Mouse (Mus musculus) intestine, embryonic 14.5 days (tissue): ENCODE measurements at regions not wholly inside any gene's neighbourhood (a gene's known extent, or its start where the extent isn't known, plus 50 kb on each side); places are given as distances from the start of the nearest gene placed in this dataset.

Source experiments
- ATAC-seq: fragments of 200-750 bp; cut with Nextera tagmentation; replicated peaks from 2 replicates; pipeline ENCODE4 v1.8.0; 2017; ENCODE audit warnings: low read depth, moderate number of reproducible peaks, moderate TSS enrichment, moderate library complexity; ENCODE audit not compliant: low FRiP score, low TSS enrichment
- DNase-seq: peaks from one replicate; pipeline ENCODE4 v3.0.0-alpha.2; 2018; ENCODE audit warnings: low spot score
- H3K27ac ChIP-seq: fragments of 300-500 bp; sonication (generic); 2 replicates; pipeline ENCODE4 v1.5.1; 2014; ENCODE audit warnings: low read depth, mild to moderate bottlenecking, control low read depth
- H3K27me3 ChIP-seq: fragments of 300-500 bp; sonication (generic); replicated peaks from 2 replicates; pipeline ENCODE4 v1.6.1; 2014; ENCODE audit warnings: low read length, control low read depth; ENCODE audit not compliant: control insufficient read depth, insufficient read depth
- H3K36me3 ChIP-seq: fragments of 300-500 bp; sonication (generic); 2 replicates; pipeline ENCODE4 v1.6.1; 2014; ENCODE audit warnings: low read length, control low read depth; ENCODE audit not compliant: control insufficient read depth, insufficient read depth
- H3K4me1 ChIP-seq: fragments of 300-500 bp; sonication (generic); replicated peaks from 2 replicates; pipeline ENCODE4 v1.6.1; 2014; ENCODE audit warnings: low read length, control low read depth, mixed read lengths; ENCODE audit not compliant: control insufficient read depth, insufficient read depth
- H3K4me2 ChIP-seq: fragments of 300-500 bp; sonication (generic); 2 replicates; pipeline ENCODE4 v1.6.1; 2014; ENCODE audit warnings: low read length
- H3K4me3 ChIP-seq: fragments of 300-500 bp; sonication (generic); 2 replicates; pipeline ENCODE4 v1.5.1; 2014; ENCODE audit warnings: low read depth, low read length, control low read depth, mixed read lengths
- H3K9ac ChIP-seq: fragments of 300-500 bp; sonication (generic); 2 replicates; pipeline ENCODE4 v1.6.1; 2014; ENCODE audit warnings: mild to moderate bottlenecking, low read length
- H3K9me3 ChIP-seq: fragments of 300-500 bp; sonication (generic); 2 replicates; pipeline ENCODE4 v1.6.1; 2016; ENCODE audit warnings: low read length, control low read depth; ENCODE audit not compliant: control insufficient read depth
- WGBS: fragments of 180-500 bp; shearing (Covaris S2); extraction: QIAGEN DNeasy Blood & Tissue Kit; methylation state at CpG from one replicate; pipeline ENCODE4 v1.1.7; 2014; 5-methylcytosine and 5-hydroxymethylcytosine counted together

DNA sequence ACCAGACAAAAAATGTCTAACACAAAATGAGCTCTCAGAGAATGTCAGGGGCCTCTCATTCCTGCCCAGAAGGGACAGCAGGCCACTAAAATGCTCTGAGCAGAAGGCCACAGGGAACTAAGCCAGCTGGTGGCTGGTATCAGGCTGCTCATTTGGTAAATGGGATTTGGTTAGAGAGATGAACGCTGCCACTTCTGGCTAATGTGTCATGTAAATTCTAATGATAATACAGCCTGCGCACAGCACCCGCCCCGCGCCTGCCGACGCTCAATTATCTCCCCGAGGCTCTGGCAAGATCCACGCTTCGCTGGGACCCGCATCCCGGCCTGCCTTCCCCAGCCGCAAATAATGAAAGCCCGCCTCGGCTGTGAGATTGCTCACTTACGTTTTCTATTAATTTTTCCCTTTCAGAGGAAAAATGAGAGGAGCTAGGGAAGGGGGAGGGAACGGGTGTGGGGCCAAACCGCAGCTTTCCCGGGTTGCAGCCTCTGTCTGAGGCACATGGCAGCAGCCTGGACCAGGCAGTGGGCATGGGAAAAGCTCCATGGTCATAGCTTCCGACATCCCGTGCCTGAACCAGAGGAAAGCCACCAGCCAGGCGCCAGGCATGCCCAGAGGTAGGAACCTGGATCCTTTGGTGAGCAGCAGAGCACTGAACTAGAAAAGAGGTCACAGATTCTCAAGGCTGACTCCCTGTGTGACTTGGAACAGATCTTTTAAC, 92.2 kb upstream of the Csf3r start:
- no peaks in the 10 kb centered on the region for H3K4me1 ChIP-seq
- H3K27me3 ChIP-seq: no peaks in the 10 kb centered on the region
- no peak for ATAC-seq

DNA sequence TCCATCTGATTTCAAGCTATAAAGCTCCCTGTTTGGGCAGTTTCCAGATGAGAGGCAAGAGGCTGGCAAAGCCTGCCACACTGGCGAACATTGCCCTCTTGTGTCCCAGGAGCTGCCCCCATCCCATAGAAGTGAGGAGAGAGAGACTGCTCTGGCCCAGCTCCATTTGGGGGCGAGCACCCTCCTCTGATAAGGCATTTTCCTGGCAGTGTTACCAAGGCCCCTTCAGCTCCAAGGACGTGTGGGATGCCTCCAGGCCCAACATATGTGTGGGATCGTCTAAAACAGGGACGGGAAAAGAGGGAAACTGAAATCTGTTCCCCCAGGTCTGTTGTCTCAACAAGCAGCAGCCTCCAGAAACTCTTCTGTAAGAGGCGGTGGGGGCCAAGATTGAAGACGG, 88.0 kb upstream of the Csf3r start:
- Histone ChIP-seq H3K4me3 (no peak overlapping the region), H3K36me3 (no peaks in the 10 kb centered on the region), H3K9me3 (no peaks in the 10 kb centered on the region), H3K27ac (no peak overlapping the region), H3K4me1 (no peaks in the 10 kb centered on the region), H3K4me2 (no peak overlapping the region), H3K27me3 (no peaks in the 10 kb centered on the region), H3K9ac (no peak overlapping the region)
- WGBS: 69% methylated on average over 7 of the region's 7 CpGs
- DNase-seq: no peak
- ATAC-seq: no peak

More for the DNA sequence above, 92.2 kb upstream of the Csf3r start:
- Histone ChIP-seq H3K36me3 (no peaks in the 10 kb centered on the region), H3K9ac (no peak overlapping the region), H3K4me3 (no peak overlapping the region), H3K4me2 (no peak overlapping the region), H3K9me3 (no peaks in the 10 kb centered on the region), H3K27ac (no peak overlapping the region)
- no peak for DNase-seq
- WGBS: 70% methylated on average over 22 of the region's 22 CpGs

DNA sequence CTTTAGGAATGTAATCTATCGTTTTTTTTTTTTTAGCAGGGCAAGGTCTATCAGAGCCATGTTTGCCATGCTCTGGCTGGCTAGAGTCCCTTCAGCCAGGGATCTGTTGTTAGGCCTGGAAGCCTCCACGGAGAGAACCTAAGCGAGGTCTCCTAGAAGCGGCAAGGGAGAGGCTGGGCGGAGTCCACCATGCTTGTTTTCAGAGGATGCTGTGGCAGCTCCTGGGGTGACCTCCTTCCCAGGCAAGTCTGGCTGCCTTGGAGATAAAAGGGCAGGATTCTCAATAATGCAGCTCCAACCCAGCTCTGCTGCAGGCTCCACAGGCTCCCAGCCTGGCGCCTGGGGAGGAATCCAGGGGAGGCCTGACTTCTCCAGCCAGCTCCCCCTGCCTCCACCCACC, 86.2 kb upstream of the Csf3r start:
- Histone ChIP-seq H3K4me2 (no peak overlapping the region), H3K36me3 (no peaks in the 10 kb centered on the region), H3K9ac (no peak overlapping the region), H3K9me3 (no peaks in the 10 kb centered on the region), H3K27ac (no peak overlapping the region), H3K4me1 (no peaks in the 10 kb centered on the region), H3K4me3 (no peak overlapping the region), H3K27me3 (no peaks in the 10 kb centered on the region)
- ATAC-seq (no peak), DNase-seq (no peak)
- 43% methylated on average over 6 of the region's 6 CpGs for WGBS

DNA sequence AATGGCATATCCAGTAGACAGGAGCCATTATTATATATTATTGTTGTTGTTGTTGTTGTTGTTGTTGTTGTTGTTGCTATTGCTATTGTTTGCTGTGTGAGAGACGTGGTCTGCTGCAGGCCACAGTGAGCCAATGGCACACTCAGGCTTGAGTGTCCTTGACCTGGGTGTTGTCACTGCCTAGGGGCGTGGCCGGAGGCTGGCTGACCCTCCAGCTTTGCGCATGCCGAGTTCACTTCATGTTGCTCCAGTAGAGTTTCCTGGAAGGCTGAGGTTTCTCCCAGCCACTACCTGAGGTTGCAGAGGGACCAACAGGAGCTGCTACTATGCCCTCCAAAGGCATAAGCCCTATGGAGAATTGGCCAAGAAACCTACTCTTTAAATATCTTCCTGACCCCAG, 83.1 kb upstream of the Csf3r start:
- H3K9ac ChIP-seq: no peak overlapping the region
- DNase-seq (no peak), ATAC-seq (no peak)
- no peak overlapping the region for H3K4me3 ChIP-seq
- H3K27me3 ChIP-seq: no peaks in the 10 kb centered on the region
- no peak overlapping the region for H3K4me2 ChIP-seq
- H3K36me3 ChIP-seq: no peaks in the 10 kb centered on the region
- H3K4me1 ChIP-seq: no peaks in the 10 kb centered on the region
- H3K27ac ChIP-seq: no peak overlapping the region
- WGBS: 45% methylated on average over 5 of the region's 5 CpGs
- H3K9me3 ChIP-seq: no peaks in the 10 kb centered on the region

DNA sequence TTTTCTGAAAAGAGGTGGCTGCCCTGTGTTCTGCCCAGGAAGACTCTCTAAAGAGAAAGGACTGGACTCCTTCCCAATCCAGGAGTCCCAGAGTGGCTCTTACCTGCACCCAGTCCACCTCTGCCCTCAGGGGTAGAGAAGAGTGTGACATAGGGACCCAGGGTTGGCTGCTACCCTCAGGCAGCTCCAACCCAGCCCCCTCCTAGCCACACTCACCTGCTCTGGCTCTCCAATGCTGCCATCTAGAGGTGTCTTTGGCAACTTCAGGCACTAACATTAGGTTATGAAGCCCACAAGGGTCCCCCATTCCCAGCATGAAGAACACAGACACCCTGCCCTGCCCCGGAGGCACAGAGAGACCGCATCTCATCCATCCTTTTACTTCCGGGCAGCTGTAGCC, 82.4 kb upstream of the Csf3r start:
- Histone ChIP-seq H3K27ac (no peak overlapping the region), H3K4me2 (no peak overlapping the region), H3K36me3 (no peaks in the 10 kb centered on the region), H3K4me3 (no peak overlapping the region), H3K27me3 (no peaks in the 10 kb centered on the region), H3K4me1 (no peaks in the 10 kb centered on the region), H3K9ac (no peak overlapping the region), H3K9me3 (no peaks in the 10 kb centered on the region)
- 43% methylated on average over 3 of the region's 3 CpGs for WGBS
- ATAC-seq (0 out of 2 replicates have a peak, but pooled peaks have one; percentile 33), DNase-seq (peak; percentile 67)

DNA sequence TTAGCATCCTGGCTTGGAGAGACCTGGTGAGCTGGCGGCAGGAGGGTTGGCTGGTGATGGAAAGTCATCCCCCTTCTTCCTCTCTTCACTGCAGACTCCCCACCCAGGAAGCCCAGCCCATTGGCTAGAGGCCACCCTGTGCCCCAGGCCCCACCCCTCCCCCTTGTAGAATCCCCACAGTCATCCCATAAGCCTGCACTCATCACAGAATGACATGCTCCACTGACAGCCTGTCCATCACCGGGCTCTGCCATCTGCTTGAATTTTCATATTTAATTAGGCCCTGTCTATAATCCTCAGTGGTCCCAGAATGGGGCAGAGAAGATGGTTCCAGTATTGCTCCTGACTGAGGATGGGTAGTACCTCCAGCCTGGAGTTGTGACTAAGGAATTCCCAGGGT, 79.3 kb upstream of the Csf3r start:
- DNase-seq (no peak), ATAC-seq (no peak)
- no peak overlapping the region for H3K9ac ChIP-seq
- H3K36me3 ChIP-seq: no peaks in the 10 kb centered on the region
- H3K27me3 ChIP-seq: no peaks in the 10 kb centered on the region
- H3K4me1 ChIP-seq: no peaks in the 10 kb centered on the region
- H3K4me3 ChIP-seq: no peak overlapping the region
- no peak overlapping the region for H3K27ac ChIP-seq
- no peaks in the 10 kb centered on the region for H3K9me3 ChIP-seq
- WGBS: 48% methylated on average over 2 of the region's 2 CpGs
- no peak overlapping the region for H3K4me2 ChIP-seq

DNA sequence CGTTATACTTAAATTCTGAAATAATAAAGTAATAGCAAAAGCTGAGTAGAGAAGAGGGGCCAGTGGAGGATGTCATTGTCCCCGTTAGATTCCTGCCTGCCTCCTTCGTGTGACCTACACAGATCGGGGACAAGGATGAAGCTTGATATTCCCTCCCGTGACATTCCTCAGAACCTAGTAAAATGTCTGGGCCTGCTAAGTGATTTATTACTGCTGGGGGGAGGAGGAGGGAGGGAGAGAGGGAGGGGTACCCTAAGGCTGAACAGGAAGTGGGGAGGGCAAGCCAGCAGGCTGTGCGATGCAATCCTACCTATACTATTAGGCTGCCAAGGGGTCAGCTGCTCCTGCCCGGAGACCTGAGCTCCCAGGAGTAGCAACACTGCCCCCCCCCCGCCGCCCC, 64.9 kb upstream of the Csf3r start:
- Histone ChIP-seq H3K36me3 (no peaks in the 10 kb centered on the region), H3K9ac (no peak overlapping the region), H3K9me3 (no peaks in the 10 kb centered on the region), H3K27me3 (no peaks in the 10 kb centered on the region), H3K4me3 (no peak overlapping the region), H3K27ac (no peak overlapping the region), H3K4me2 (no peak overlapping the region), H3K4me1 (no peaks in the 10 kb centered on the region)
- ATAC-seq: no peak
- 24% methylated on average over 9 of the region's 9 CpGs for WGBS
- no peak for DNase-seq

DNA sequence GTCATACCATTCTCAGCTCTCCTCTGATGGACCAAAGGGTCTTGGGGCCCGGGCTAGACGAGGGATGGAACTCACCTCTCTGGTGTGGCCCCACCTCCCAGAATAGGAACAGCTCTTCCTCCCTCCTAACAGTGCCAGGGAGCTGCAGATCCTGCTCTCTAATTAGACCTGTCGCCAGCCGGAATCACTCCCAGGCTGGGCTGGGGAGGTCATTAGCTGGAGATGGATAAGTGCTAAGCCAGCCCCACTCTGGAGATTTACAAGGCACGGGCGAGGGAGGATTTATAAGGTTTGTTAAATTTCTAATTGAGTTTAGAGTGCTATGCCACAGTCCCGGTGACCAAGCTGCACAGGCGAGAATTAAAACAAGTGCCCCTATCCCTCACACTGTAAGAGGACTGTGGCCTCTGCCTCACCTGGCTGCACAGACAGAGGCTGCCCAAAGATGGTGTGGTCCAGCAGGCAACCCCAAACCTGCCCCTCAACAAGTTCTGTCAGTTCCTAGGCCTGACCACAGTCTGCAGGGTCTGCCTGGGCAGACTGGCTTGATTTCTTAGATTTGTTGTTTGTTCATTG, 63.6 kb upstream of the Csf3r start:
- Histone ChIP-seq H3K9me3 (no peaks in the 10 kb centered on the region), H3K4me3 (no peak overlapping the region), H3K4me2 (no peak overlapping the region), H3K4me1 (no peaks in the 10 kb centered on the region), H3K9ac (no peak overlapping the region), H3K27me3 (no peaks in the 10 kb centered on the region), H3K36me3 (no peaks in the 10 kb centered on the region), H3K27ac (no peak overlapping the region)
- DNase-seq: no peak
- 44% methylated on average over 8 of the region's 8 CpGs for WGBS
- ATAC-seq: no peak

DNA sequence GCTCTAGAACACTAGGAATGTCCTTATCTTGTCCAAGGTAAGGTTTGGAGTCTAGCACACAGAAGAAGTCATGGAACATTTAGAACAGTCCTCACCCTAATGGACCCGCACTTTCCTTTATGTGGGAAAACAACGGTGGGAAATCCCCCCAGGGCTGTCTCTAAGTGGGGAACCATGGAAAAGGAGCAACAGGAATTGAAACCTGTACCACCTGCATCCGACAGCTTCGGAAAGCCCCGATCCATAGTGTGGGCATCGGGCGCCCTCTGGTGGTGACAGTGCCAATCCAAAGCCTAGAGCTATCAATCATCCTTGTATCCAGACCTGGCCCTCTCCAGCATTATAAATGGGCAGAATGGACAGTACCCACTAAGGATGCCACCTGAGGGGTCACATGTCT, 61.7 kb upstream of the Csf3r start:
- 8% methylated on average over 7 of the region's 7 CpGs for WGBS
- no peak overlapping the region for H3K4me3 ChIP-seq
- DNase-seq (peak; percentile 91), ATAC-seq (no peak)
- H3K27ac ChIP-seq: no peak overlapping the region
- no peaks in the 10 kb centered on the region for H3K36me3 ChIP-seq
- no peaks in the 10 kb centered on the region for H3K4me1 ChIP-seq
- no peaks in the 10 kb centered on the region for H3K27me3 ChIP-seq
- no peaks in the 10 kb centered on the region for H3K9me3 ChIP-seq
- H3K4me2 ChIP-seq: no peak overlapping the region
- H3K9ac ChIP-seq: no peak overlapping the region
